Mouse (Mus musculus): ENCODE data around the gene Pkd1l1.

Pkd1l1 gene

GRCm38 (mm10) chr11:8958108-8958507 lies 15.0 kb downstream of the Pkd1l1 start:
- TF ChIP-seq GATA4 (IDR thresholded peaks at IDR 0.05; ENCODE audit: insufficient replicate concordance, low read length) = no peak

GRCm38 (mm10) chr11:8957023-8957422 lies 16.0 kb downstream of the Pkd1l1 start:
- TF ChIP-seq GATA4 (IDR thresholded peaks at IDR 0.05; ENCODE audit: insufficient replicate concordance, low read length) = no peak

- TF ChIP-seq GATA4 (IDR thresholded peaks at IDR 0.05; ENCODE audit: insufficient replicate concordance, low read length) = no peak
These were observed 17.4 kb downstream of the Pkd1l1 start for GRCm38 (mm10) chr11:8955678-8956077.

- TF ChIP-seq GATA4 (IDR thresholded peaks at IDR 0.05; ENCODE audit: insufficient replicate concordance, low read length) = no peak
These were observed 23.2 kb downstream of the Pkd1l1 start for GRCm38 (mm10) chr11:8949765-8950430.

GRCm38 (mm10) chr11:8948871-8949270 lies 24.2 kb downstream of the Pkd1l1 start:
- TF ChIP-seq GATA4 (IDR thresholded peaks at IDR 0.05; ENCODE audit: insufficient replicate concordance, low read length) = no peak

GRCm38 (mm10) chr11:8944114-8944513 lies 29.0 kb downstream of the Pkd1l1 start:
- no peak for TF ChIP-seq GATA4 (IDR thresholded peaks at IDR 0.05; ENCODE audit: insufficient replicate concordance, low read length)

- TF ChIP-seq GATA4 (IDR thresholded peaks at IDR 0.05; ENCODE audit: insufficient replicate concordance, low read length) = no peak
These were observed 30.6 kb downstream of the Pkd1l1 start for GRCm38 (mm10) chr11:8942446-8942845.

- TF ChIP-seq GATA4 (IDR thresholded peaks at IDR 0.05; ENCODE audit: insufficient replicate concordance, low read length) = no peak
These were observed 36.5 kb downstream of the Pkd1l1 start for GRCm38 (mm10) chr11:8936431-8937110.

- TF ChIP-seq GATA4 (IDR thresholded peaks at IDR 0.05; ENCODE audit: insufficient replicate concordance, low read length) = no peak
These were observed 56.9 kb downstream of the Pkd1l1 start for GRCm38 (mm10) chr11:8916081-8916671.

GRCm38 (mm10) chr11:8882793-8883192 lies 90.3 kb downstream of the Pkd1l1 start:
- TF ChIP-seq GATA4 (IDR thresholded peaks at IDR 0.05; ENCODE audit: insufficient replicate concordance, low read length) = no peak

GRCm38 (mm10) chr11:8881521-8881920 lies 91.5 kb downstream of the Pkd1l1 start:
- TF ChIP-seq GATA4 (IDR thresholded peaks at IDR 0.05; ENCODE audit: insufficient replicate concordance, low read length) = no peak

- no peak for TF ChIP-seq GATA4 (IDR thresholded peaks at IDR 0.05; ENCODE audit: insufficient replicate concordance, low read length)
These were observed 103.0 kb downstream of the Pkd1l1 start for GRCm38 (mm10) chr11:8870115-8870514.

GRCm38 (mm10) chr11:8866021-8866420 lies 107.0 kb downstream of the Pkd1l1 start:
- no peak for TF ChIP-seq GATA4 (IDR thresholded peaks at IDR 0.05; ENCODE audit: insufficient replicate concordance, low read length)

- no peak for TF ChIP-seq GATA4 (IDR thresholded peaks at IDR 0.05; ENCODE audit: insufficient replicate concordance, low read length)
These were observed 109.0 kb downstream of the Pkd1l1 start for GRCm38 (mm10) chr11:8863955-8864675.

- no peak for TF ChIP-seq GATA4 (IDR thresholded peaks at IDR 0.05; ENCODE audit: insufficient replicate concordance, low read length)
These were observed 110.6 kb downstream of the Pkd1l1 start for GRCm38 (mm10) chr11:8862426-8862825.

GRCm38 (mm10) chr11:8861978-8862377 lies 111.1 kb downstream of the Pkd1l1 start:
- TF ChIP-seq GATA4 (IDR thresholded peaks at IDR 0.05; ENCODE audit: insufficient replicate concordance, low read length) = no peak

All from liver, adult (tissue).